Mouse (Mus musculus) lung, adult 2 months (tissue): ENCODE data around the gene Gimap9.

Source experiments
- CTCF ChIP-seq: fragments of 200-500 bp; IDR thresholded peaks from 2 replicates; pipeline ENCODE4 v1.5.1; 2011; ENCODE audit warnings: mild to moderate bottlenecking, low read length, control low read depth; ENCODE audit not compliant: insufficient read depth
- POLR2A ChIP-seq: fragments of 200-500 bp; IDR thresholded peaks from 2 replicates; pipeline ENCODE4 v1.6.1; 2011; ENCODE audit warnings: low read depth, mild to moderate bottlenecking, control low read depth, low read length, borderline replicate concordance; ENCODE audit errors: extremely low read depth

- no peak for TF ChIP-seq CTCF
- no peak for TF ChIP-seq POLR2A
These were observed 42.5 kb downstream of the Gimap9 start, which contains the start of the genes Gm28053 and Gimap7 for GRCm38 (mm10) chr6:48718455-48718854.
